ENCODE assay signal across 20 mouse cellular contexts in genomic region chr11:103304525-103304924, GRCm38 (mm10). TPM values are rescaled to one million over a fixed set of nuclear protein-coding genes. Genes with fewer than 3 reads are reported as not detected.
DNase-seq lines count a peak whose midpoint lies in the region; ATAC-seq lines count a peak whose summit lies in the region.
"Had no signal": no experiment of that assay in that cellular context is flagged by ENCODE, and none has a peak within 500 bp of the region (broad histone marks: within the 10 kb centered on the region; RNA-seq: fewer than 3 reads in every experiment).

No protein-coding gene starts in this region.

- peak; percentile 70 for DNase-seq in A20 (ENCODE audit: low read depth, low spot score)
- DNase-seq in B cell, adult 2 months, result peak; percentile 63 to 70
- no peak for DNase-seq in cerebellum, postnatal 4 days (ENCODE audit: low spot score in 2 of 2)
- no peak for DNase-seq in frontal cortex, adult 2 months (ENCODE audit: extremely low spot score in 1 of 2, low spot score in 1 of 2)
- no peak for DNase-seq in yolk sac, embryonic 10.5 days (ENCODE audit: low spot score)
- DNase-seq: adrenal gland, adult 8-10 months; cerebellum, adult 9-10 months; cerebellum, postnatal 36 days; forebrain, postnatal 0 days; gastrocnemius, postnatal 25 days; heart, adult 18-20 months; kidney, adult 9 months; kidney, postnatal 10 days; liver; right cerebral cortex, postnatal 25 days had no signal

- ATAC-seq in common myeloid progenitor, adult 5-6 weeks (replicated peaks; ENCODE audit: low read depth, poor library complexity, severe bottlenecking), result peak; percentile 54; the same call in 1 of the 2 replicates
- peak; percentile 68 for ATAC-seq in neutrophil, adult 5-6 weeks (ENCODE audit: extremely low read depth, insufficient number of reproducible peaks, low FRiP score, poor library complexity, severe bottlenecking)
- ATAC-seq: activated CD4-positive, CD25-positive, alpha-beta regulatory T cell, adult 4 months; forebrain, postnatal 0 days; intestine, postnatal 0 days; midbrain, embryonic 13.5 days had no signal

RNA-seq across cellular contexts. Expression of gene Map3k14, which starts 37.3 kb away (rescaled TPM):
- total RNA-seq in common myeloid progenitor, adult 5-6 weeks (2017), result 3.7 and 18.4 TPM in 2 replicates
- total RNA-seq in neutrophil, adult 5-6 weeks (2017), result 43.5 and 50.7 TPM in 2 replicates
- 3.8 and 4.3 TPM in 2 replicates for polyA plus RNA-seq in frontal cortex, adult 2 months (2012; rRNA removed)

RNA-seq across cellular contexts. Expression of gene Arhgap27, which starts 59.0 kb away (rescaled TPM):
- 8.2 and 13.7 TPM in 2 replicates for total RNA-seq in common myeloid progenitor, adult 5-6 weeks (2017)
- total RNA-seq in neutrophil, adult 5-6 weeks (2017), result 59.8 and 81.4 TPM in 2 replicates
- polyA plus RNA-seq in frontal cortex, adult 2 months (2012; rRNA removed), result 16.6 and 16.8 TPM in 2 replicates

Comparison
In these comparisons a context has a peak if more than half of its experiments do, and no peak if none do; other contexts are left out.
1. DNase-seq: peak in A20 (single experiment) and B cell, adult 2 months (2 of 2); none in cerebellum, postnatal 4 days (0 of 2), frontal cortex, adult 2 months (0 of 2) and yolk sac, embryonic 10.5 days (single experiment).